Comparison of ENCODE assay signal across 8 mouse cellular contexts in the genomic region with DNA sequence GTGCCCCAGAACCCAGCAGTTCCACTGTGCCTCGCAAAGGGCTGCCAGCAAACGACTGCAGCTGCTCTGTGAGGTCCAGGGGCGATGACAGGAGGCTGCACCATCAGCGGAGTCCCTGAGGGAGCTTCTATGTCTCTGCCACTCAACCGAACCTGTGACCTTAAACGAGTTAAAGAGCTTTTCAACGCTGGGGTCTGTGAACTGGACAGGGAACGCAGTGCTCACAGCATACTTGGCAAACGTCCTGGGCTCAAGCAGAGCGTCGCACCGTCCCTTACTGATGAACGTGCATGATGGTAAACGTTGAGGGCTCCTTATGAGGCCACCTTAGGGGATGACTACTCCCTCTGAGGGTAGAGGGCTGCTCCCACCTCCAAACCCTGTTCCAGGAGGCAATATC. TPM values are rescaled to one million over a fixed set of nuclear protein-coding genes. Genes with fewer than 3 reads are reported as not detected.
DNase-seq lines count a peak whose midpoint lies in the region; ATAC-seq and TF ChIP-seq lines count a peak whose summit lies in the region.

No protein-coding gene starts in this region.

- in situ Hi-C loops in ES-E14 (cut with MboI; ENCODE audit: low sequenced_read_pairs in 2 of 2, unreplicated experiment in 2 of 2) = no loop called here

- peak overlapping the region; percentile 73 for H3K4me3 ChIP-seq in heart, embryonic 11.5 days (ENCODE audit: low read depth, low read length)
- peak overlapping the region; percentile 75 to 90 for H3K4me3 ChIP-seq in ES-E14 (ENCODE audit: insufficient read depth in 1 of 2, low read depth in 1 of 2, low read length in 2 of 2, poor library complexity in 1 of 2, severe bottlenecking in 1 of 2)
- peak overlapping the region; percentile 66 for H3K4me3 ChIP-seq in heart, embryonic 16.5 days (ENCODE audit: low read length)
- peak overlapping the region; percentile 94 for H3K4me3 ChIP-seq in liver, embryonic 16.5 days (ENCODE audit: low read depth, low read length)

- no peaks in the 10 kb centered on the region; the same call in 1 of the 2 replicates for H3K36me3 ChIP-seq in heart, embryonic 11.5 days (ENCODE audit: control insufficient read depth, insufficient read depth, low read length)
- H3K36me3 ChIP-seq in ES-E14 (ENCODE audit: control insufficient read depth, insufficient read depth, low read length, poor library complexity, severe bottlenecking) = no peaks in the 10 kb centered on the region
- peaks cover 3% of the 10 kb centered on the region; the same call in 1 of the 2 replicates for H3K36me3 ChIP-seq in heart, embryonic 16.5 days (ENCODE audit: control insufficient read depth, insufficient read depth)
- H3K36me3 ChIP-seq in liver, embryonic 16.5 days (ENCODE audit: control insufficient read depth, insufficient read depth) = peaks cover 19% of the 10 kb centered on the region

- H3K27ac ChIP-seq in heart, embryonic 11.5 days (ENCODE audit: low read depth, low read length) = peak overlapping the region; percentile 67
- H3K27ac ChIP-seq in ES-E14 (ENCODE audit: insufficient read depth, low read depth, low read length, poor library complexity, severe bottlenecking) = no peak overlapping the region
- H3K27ac ChIP-seq in heart, embryonic 16.5 days (ENCODE audit: low read length) = peak overlapping the region; percentile 95
- peak overlapping the region; percentile 97 for H3K27ac ChIP-seq in liver, embryonic 16.5 days (ENCODE audit: low read length)

- no peaks in the 10 kb centered on the region for H3K27me3 ChIP-seq in heart, embryonic 11.5 days (ENCODE audit: control insufficient read depth, insufficient read depth, low read length)
- H3K27me3 ChIP-seq in heart, embryonic 16.5 days (ENCODE audit: control insufficient read depth, insufficient read depth, low read length) = no peaks in the 10 kb centered on the region
- H3K27me3 ChIP-seq in liver, embryonic 16.5 days (ENCODE audit: control insufficient read depth, insufficient read depth, low read depth, low read length) = no peaks in the 10 kb centered on the region

- no peaks in the 10 kb centered on the region for H3K9me3 ChIP-seq in heart, embryonic 11.5 days (replicated peaks; ENCODE audit: control insufficient read depth, low read length)
- no peaks in the 10 kb centered on the region for H3K9me3 ChIP-seq in ES-E14 (ENCODE audit: control insufficient read depth, insufficient read depth, low read depth, low read length)
- H3K9me3 ChIP-seq in heart, embryonic 16.5 days (replicated peaks; ENCODE audit: control insufficient read depth, low read length) = no peaks in the 10 kb centered on the region
- H3K9me3 ChIP-seq in liver, embryonic 16.5 days (replicated peaks; ENCODE audit: control insufficient read depth, low read length) = no peaks in the 10 kb centered on the region

- peaks cover 18% of the 10 kb centered on the region for H3K4me1 ChIP-seq in heart, embryonic 11.5 days (ENCODE audit: control insufficient read depth, insufficient read depth, low read length)
- peaks cover 0 to 11% of the 10 kb centered on the region in 2 experiments; a peak in 3 of 4 replicates for H3K4me1 ChIP-seq in ES-E14 (ENCODE audit: control insufficient read depth in 2 of 2, insufficient read depth in 2 of 2, low read length in 2 of 2, poor library complexity in 1 of 2)
- H3K4me1 ChIP-seq in heart, embryonic 16.5 days (ENCODE audit: control insufficient read depth, insufficient read depth, low read length) = peaks cover 22% of the 10 kb centered on the region
- peaks cover 36% of the 10 kb centered on the region for H3K4me1 ChIP-seq in liver, embryonic 16.5 days (ENCODE audit: control insufficient read depth, low read depth, low read length)

- ATAC-seq in heart, embryonic 11.5 days (replicated peaks; ENCODE audit: insufficient number of reproducible peaks, low FRiP score, low TSS enrichment) = peak; percentile 50; the same call in 1 of the 2 replicates
- ATAC-seq in heart, embryonic 16.5 days (replicated peaks; ENCODE audit: extremely low read depth, insufficient read depth, low FRiP score) = peak; percentile 79
- peak; percentile 22 for ATAC-seq in liver, embryonic 16.5 days (ENCODE audit: low read depth)

- WGBS in heart, embryonic 11.5 days (ENCODE audit: insufficient replicate concordance) = 1% methylated on average over 14 of the region's 14 CpGs
- WGBS in heart, embryonic 16.5 days = 1% methylated on average over 14 of the region's 14 CpGs
- 3% methylated on average over 14 of the region's 14 CpGs for WGBS in liver, embryonic 16.5 days (ENCODE audit: insufficient replicate concordance)

- H3K4me2 ChIP-seq in heart, embryonic 11.5 days = peak overlapping the region; percentile 93
- peak overlapping the region; percentile 76 for H3K4me2 ChIP-seq in heart, embryonic 16.5 days (ENCODE audit: low read depth, low read length)
- peak overlapping the region; percentile 71 for H3K4me2 ChIP-seq in liver, embryonic 16.5 days (ENCODE audit: low read depth, low read length)

- DNase-seq in heart, adult 9 months (ENCODE audit: low spot score in 2 of 2) = no peak
- no peak for DNase-seq in ES-E14 (ENCODE audit: low read depth, low spot score)
- DNase-seq in ovary, postnatal 36 days (ENCODE audit: low spot score) = no peak
- no peak for DNase-seq in layer of hippocampus, adult 11-12 months (ENCODE audit: low spot score)
- no peak for DNase-seq in T-cell, adult 2 months (ENCODE audit: low spot score)

- H3K9ac ChIP-seq in heart, embryonic 11.5 days (ENCODE audit: low read depth, low read length) = peak overlapping the region; percentile 86
- peak overlapping the region; percentile 48 for H3K9ac ChIP-seq in ES-E14 (ENCODE audit: insufficient read depth, low read depth, low read length, poor library complexity, severe bottlenecking)
- H3K9ac ChIP-seq in heart, embryonic 16.5 days (ENCODE audit: low read length) = peak overlapping the region; percentile 78
- peak overlapping the region; percentile 97 for H3K9ac ChIP-seq in liver, embryonic 16.5 days (ENCODE audit: low read depth, low read length)

TF ChIP-seq in ES-E14, 5 proteins besides CTCF, POLR2A, EP300 and RAD21:
- no peak for TF ChIP-seq ZNF384 (IDR thresholded peaks at IDR 0.05; ENCODE audit: low read depth, low read length)

RNA-seq across cellular contexts. Expression of gene Cdc25b, which starts 0.4 kb away (rescaled TPM):
- 41.1 and 41.8 TPM in 2 replicates for polyA plus RNA-seq in heart, embryonic 11.5 days (2014; fragmentation: Nextera tagmentation; extraction: Ambion mirVana)
- total RNA-seq in ES-E14 (2012; rRNA removed) = 9.7 and 16.4 TPM in 2 replicates
- polyA plus RNA-seq in heart, embryonic 16.5 days (2015; fragmentation: Nextera tagmentation; extraction: Ambion mirVana) = 50.4 and 55.8 TPM in 2 replicates
- 255 and 284 TPM in 2 replicates for polyA plus RNA-seq in liver, embryonic 16.5 days (2015; fragmentation: Nextera tagmentation; extraction: Ambion mirVana)

RNA-seq across cellular contexts. Expression of gene Spef1, which starts 0.7 kb away (rescaled TPM):
- polyA plus RNA-seq in heart, embryonic 11.5 days (2014; fragmentation: Nextera tagmentation; extraction: Ambion mirVana) = 1.2 and 1.7 TPM in 2 replicates
- total RNA-seq in ES-E14 (2012; rRNA removed) = 1.5 and 1.6 TPM in 2 replicates
- 2.0 and 2.8 TPM in 2 replicates for polyA plus RNA-seq in heart, embryonic 16.5 days (2015; fragmentation: Nextera tagmentation; extraction: Ambion mirVana)
- polyA plus RNA-seq in liver, embryonic 16.5 days (2015; fragmentation: Nextera tagmentation; extraction: Ambion mirVana) = 1.1 and 1.2 TPM in 2 replicates

RNA-seq across cellular contexts. Expression of gene Cenpb, which starts 6.5 kb away (rescaled TPM):
- polyA plus RNA-seq in heart, embryonic 11.5 days (2014; fragmentation: Nextera tagmentation; extraction: Ambion mirVana) = 4.1 and 4.6 TPM in 2 replicates
- total RNA-seq in ES-E14 (2012; rRNA removed) = 30.0 and 38.5 TPM in 2 replicates
- polyA plus RNA-seq in heart, embryonic 16.5 days (2015; fragmentation: Nextera tagmentation; extraction: Ambion mirVana) = 7.4 and 7.9 TPM in 2 replicates
- polyA plus RNA-seq in liver, embryonic 16.5 days (2015; fragmentation: Nextera tagmentation; extraction: Ambion mirVana) = 3.0 and 3.2 TPM in 2 replicates

RNA-seq across cellular contexts. Expression of gene Ap5s1, which starts 20.5 kb away (rescaled TPM):
- 30.3 and 31.2 TPM in 2 replicates for polyA plus RNA-seq in heart, embryonic 11.5 days (2014; fragmentation: Nextera tagmentation; extraction: Ambion mirVana)
- total RNA-seq in ES-E14 (2012; rRNA removed) = 7.9 and 8.7 TPM in 2 replicates
- polyA plus RNA-seq in heart, embryonic 16.5 days (2015; fragmentation: Nextera tagmentation; extraction: Ambion mirVana) = 40.7 and 41.9 TPM in 2 replicates
- 16.4 and 18.4 TPM in 2 replicates for polyA plus RNA-seq in liver, embryonic 16.5 days (2015; fragmentation: Nextera tagmentation; extraction: Ambion mirVana)

RNA-seq across cellular contexts. Expression of gene 1700037H04Rik, which starts 26.5 kb away (rescaled TPM):
- polyA plus RNA-seq in heart, embryonic 11.5 days (2014; fragmentation: Nextera tagmentation; extraction: Ambion mirVana) = 83.0 and 83.4 TPM in 2 replicates
- total RNA-seq in ES-E14 (2012; rRNA removed) = 61.6 and 69.0 TPM in 2 replicates
- 65.1 and 73.7 TPM in 2 replicates for polyA plus RNA-seq in heart, embryonic 16.5 days (2015; fragmentation: Nextera tagmentation; extraction: Ambion mirVana)
- polyA plus RNA-seq in liver, embryonic 16.5 days (2015; fragmentation: Nextera tagmentation; extraction: Ambion mirVana) = 129 and 133 TPM in 2 replicates

Comparison
In these comparisons a context has a peak if more than half of its experiments do, and no peak if none do; other contexts are left out.
1. ATAC-seq: peak in every context shown above with its lines; median percentile 79 in heart, embryonic 16.5 days; 50 in heart, embryonic 11.5 days; 22 in liver, embryonic 16.5 days.